Mouse (Mus musculus): ENCODE measurements around the gene Cdca4. TPM values are rescaled to one million over a fixed set of nuclear protein-coding genes. Genes with fewer than 3 reads are reported as not detected.

Cdca4 gene
- polyA plus RNA-seq, 1 experiment, result 21.5 TPM

GRCm38 (mm10) chr12:112770396-112770795 lies 58.8 kb downstream of the Cdca4 start:
- no peak overlapping the region for H3K4me2 ChIP-seq (ENCODE audit: low read depth)
- TF ChIP-seq E2F4 (IDR thresholded peaks at IDR 0.05; ENCODE audit: insufficient read depth), result no peak
- no peak for TF ChIP-seq TCF12 (IDR thresholded peaks at IDR 0.05; ENCODE audit: insufficient read depth, poor library complexity, severe bottlenecking)
- no peak for TF ChIP-seq CEBPB (IDR thresholded peaks at IDR 0.05; ENCODE audit: insufficient read depth, poor library complexity, severe bottlenecking)
- TF ChIP-seq MAX (IDR thresholded peaks at IDR 0.05; ENCODE audit: low read depth), result no peak
- no peak for TF ChIP-seq MYOD1 (IDR thresholded peaks at IDR 0.05; ENCODE audit: control insufficient read depth in 1 of 3, insufficient read length in 2 of 3, low read depth in 2 of 3)
- TF ChIP-seq TCF3 (IDR thresholded peaks at IDR 0.05; ENCODE audit: insufficient read length, low read depth), result no peak
- TF ChIP-seq POLR2A (IDR thresholded peaks at IDR 0.05; ENCODE audit: insufficient read length, low read depth), result peak; percentile 14
- no peak for TF ChIP-seq MYOG (IDR thresholded peaks at IDR 0.05; ENCODE audit: control insufficient read depth in 1 of 3, insufficient read depth in 1 of 3, insufficient read length in 2 of 3, low read depth in 2 of 3)
- no peak for TF ChIP-seq SRF (IDR thresholded peaks at IDR 0.05; ENCODE audit: control insufficient read depth, insufficient read length, low read depth)
- TF ChIP-seq POLR2AphosphoS2 (IDR thresholded peaks at IDR 0.05; ENCODE audit: insufficient read length, low read depth), result peak; percentile 77
- no peak for TF ChIP-seq USF1 (IDR thresholded peaks at IDR 0.05; ENCODE audit: low read depth)
- no peak overlapping the region for H3K4me3 ChIP-seq
- no peak overlapping the region for H3ac ChIP-seq (ENCODE audit: control insufficient read depth, insufficient read length)
- no peaks in the 10 kb centered on the region for H3K79me2 ChIP-seq (ENCODE audit: control insufficient read depth, insufficient read depth)
- peaks cover 15% of the 10 kb centered on the region for H3K36me3 ChIP-seq (ENCODE audit: control insufficient read depth, insufficient read depth)
- no peaks in the 10 kb centered on the region for H3K27me3 ChIP-seq (ENCODE audit: control insufficient read depth, insufficient read depth, insufficient read length)

Other genes with a start within 250 kb of the Cdca4 start
- gene Inf2, start 240.6 kb downstream of the Cdca4 start, polyA plus RNA-seq (2012; fragmentation: generic; extraction: Trizol), result 70.1 TPM
- gene Adssl1, start 209.4 kb downstream of the Cdca4 start, polyA plus RNA-seq (2012; fragmentation: generic; extraction: Trizol), result 202 TPM
- gene Siva1, start 184.7 kb downstream of the Cdca4 start, polyA plus RNA-seq (2012; fragmentation: generic; extraction: Trizol), result 85.6 TPM
- gene Akt1, start 154.5 kb downstream of the Cdca4 start, polyA plus RNA-seq (2012; fragmentation: generic; extraction: Trizol), result 352 TPM
- gene Zbtb42, start 150.6 kb downstream of the Cdca4 start, polyA plus RNA-seq (2012; fragmentation: generic; extraction: Trizol), result 4.4 TPM
- gene Cep170b, start 109.0 kb downstream of the Cdca4 start, polyA plus RNA-seq (2012; fragmentation: generic; extraction: Trizol), result 22.8 TPM
- 0.08 TPM for gene Pld4, start 68.8 kb downstream of the Cdca4 start, polyA plus RNA-seq (2012; fragmentation: generic; extraction: Trizol)
- gene Ahnak2, start 26.8 kb downstream of the Cdca4 start, polyA plus RNA-seq (2012; fragmentation: generic; extraction: Trizol), result 24.4 TPM
- 9.6 TPM for gene Clba1, start 20.5 kb downstream of the Cdca4 start, polyA plus RNA-seq (2012; fragmentation: generic; extraction: Trizol)
- 0.02 TPM for gene Gpr132, start 38.8 kb upstream of the Cdca4 start, polyA plus RNA-seq (2012; fragmentation: generic; extraction: Trizol)
- 51.8 TPM for gene Jag2, start 100.4 kb upstream of the Cdca4 start, polyA plus RNA-seq (2012; fragmentation: generic; extraction: Trizol)
- 94.9 TPM for gene Nudt14, start 112.7 kb upstream of the Cdca4 start, polyA plus RNA-seq (2012; fragmentation: generic; extraction: Trizol)
- 16.3 TPM for gene Btbd6, start 147.1 kb upstream of the Cdca4 start, polyA plus RNA-seq (2012; fragmentation: generic; extraction: Trizol)
- gene Brf1, start 171.3 kb upstream of the Cdca4 start, polyA plus RNA-seq (2012; fragmentation: generic; extraction: Trizol), result 27.9 TPM
- gene Pacs2, start 185.1 kb upstream of the Cdca4 start, polyA plus RNA-seq (2012; fragmentation: generic; extraction: Trizol), result 89.3 TPM
- gene Tex22, start 245.1 kb upstream of the Cdca4 start, polyA plus RNA-seq (2012; fragmentation: generic; extraction: Trizol), result 0.11 TPM

All from myocyte (in vitro differentiated cells).